Mouse (Mus musculus) cortical plate, adult 2 months (tissue): ENCODE measurements around the gene Agfg1.

ENCODE experiments used
- CTCF ChIP-seq: fragments of 200-500 bp; IDR thresholded peaks from 2 replicates; pipeline ENCODE4 v1.5.1; 2011; ENCODE audit warnings: mild to moderate bottlenecking, control low read depth, low read length; ENCODE audit not compliant: insufficient read depth; ENCODE audit errors: extremely low read depth
- POLR2A ChIP-seq: fragments of 200-500 bp; IDR thresholded peaks from 2 replicates; pipeline ENCODE4 v1.6.1; 2011; ENCODE audit warnings: mild to moderate bottlenecking, low read length, control low read depth; ENCODE audit not compliant: insufficient read depth; ENCODE audit errors: extremely low read depth

DNA sequence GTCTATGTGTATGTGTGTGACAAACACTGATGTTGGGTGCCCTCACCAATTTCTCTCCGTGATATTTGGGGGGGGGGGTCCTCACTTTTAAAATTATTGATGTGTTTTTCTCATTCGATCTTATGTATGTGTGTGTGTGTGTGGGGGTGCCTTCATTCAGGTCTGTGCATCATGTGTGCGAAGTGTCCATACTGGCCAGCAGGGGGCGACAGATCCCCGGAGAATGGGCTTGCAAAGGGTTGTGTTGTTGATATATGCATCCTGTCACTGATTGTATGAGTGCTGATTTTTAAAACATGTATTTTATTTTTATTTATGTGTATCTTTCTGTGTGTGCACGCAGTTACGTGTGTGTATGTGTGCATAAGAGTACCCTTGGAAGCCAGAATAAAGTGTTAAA is 35.7 kb upstream of the Agfg1 start:
- TF ChIP-seq CTCF (peak; percentile 27; the same call in 1 of the 2 replicates), POLR2A (no peak)
